Mouse (Mus musculus) heart, adult 9 months (tissue): ENCODE results near the gene Bckdhb.
A peak's percentile ranks its signal among the peaks of the same experiment; 100 is the strongest.
"Not testable (repeated sequence)": the region's sequence is repeated elsewhere in the genome, so short reads cannot be mapped to it uniquely, and the experiment has no call there.

Source experiments
- DNase-seq, 2 experiments: peaks; one replicate each; pipeline ENCODE4 v3.0.0; 2022; ENCODE audit warnings: low spot score in 2 of 2

The Bckdhb gene

DNA sequence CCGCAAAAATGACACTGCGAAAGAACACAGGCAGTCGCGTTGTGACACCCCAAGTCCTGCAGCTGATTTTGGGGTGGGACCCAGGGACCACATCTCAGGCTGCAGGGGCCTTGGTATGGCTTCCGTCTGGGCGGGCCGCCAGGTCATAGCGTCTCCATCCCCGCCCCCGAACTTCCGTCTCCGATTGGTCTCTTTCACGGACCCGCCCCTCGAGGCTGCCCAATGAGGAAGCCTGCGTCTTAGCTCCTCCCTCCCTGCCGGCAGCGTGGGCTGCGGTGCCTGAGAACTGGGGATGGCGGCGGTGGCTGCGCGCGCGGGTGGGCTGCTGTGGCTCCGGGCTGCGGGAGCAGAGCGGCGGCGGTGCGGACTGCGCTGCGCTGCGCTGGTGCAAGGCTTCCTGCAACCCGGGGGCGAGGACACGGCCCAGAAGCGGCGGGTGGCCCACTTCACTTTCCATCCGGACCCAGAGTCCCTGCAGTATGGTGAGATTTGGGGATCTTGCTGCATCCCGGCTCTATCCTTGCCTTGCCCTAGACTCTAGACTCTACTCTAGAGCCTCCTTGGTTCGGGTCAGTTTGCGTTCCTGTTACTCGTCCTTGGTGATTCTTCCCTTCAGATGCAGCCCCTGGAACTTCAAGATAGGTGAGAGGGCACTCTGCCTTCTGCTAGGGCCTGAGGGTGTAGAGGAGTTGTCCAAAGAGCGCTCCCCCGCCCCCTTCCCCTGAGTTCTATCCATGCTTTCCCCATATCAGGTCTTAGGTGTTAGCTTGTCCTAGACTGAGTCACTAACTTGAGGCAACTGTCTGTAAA is at the start of gene Bckdhb:
Bckdhb (plus strand) TSS at position 268 of the 810 bp plus-strand sequence.
- DNase-seq: peak; percentile 97

- DNase-seq: no peak
Measured at GRCm38 (mm10) chr9:83882191-83882590, 42.8 kb upstream of the Bckdhb start.

DNA sequence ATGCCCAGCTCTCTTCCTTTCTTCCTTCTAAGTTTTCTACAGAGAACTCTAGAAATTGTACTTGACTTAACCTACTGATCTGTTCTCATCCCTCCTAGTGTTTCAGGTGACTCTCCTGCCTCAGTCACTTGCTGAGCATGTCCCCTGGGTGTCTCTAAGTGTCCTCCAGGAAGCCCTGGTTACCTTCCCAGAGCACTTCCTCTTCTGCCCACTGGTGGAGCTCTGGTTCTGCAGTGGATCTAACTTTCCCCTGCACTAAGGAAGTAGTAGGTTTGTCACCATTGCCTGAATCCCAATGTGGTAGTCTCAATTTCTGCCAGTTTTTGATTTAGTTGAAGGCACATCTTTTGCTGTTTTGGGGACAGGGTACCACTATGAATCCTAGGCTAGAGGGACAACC is 38.8 kb upstream of the Bckdhb start:
- DNase-seq: no peak

DNA sequence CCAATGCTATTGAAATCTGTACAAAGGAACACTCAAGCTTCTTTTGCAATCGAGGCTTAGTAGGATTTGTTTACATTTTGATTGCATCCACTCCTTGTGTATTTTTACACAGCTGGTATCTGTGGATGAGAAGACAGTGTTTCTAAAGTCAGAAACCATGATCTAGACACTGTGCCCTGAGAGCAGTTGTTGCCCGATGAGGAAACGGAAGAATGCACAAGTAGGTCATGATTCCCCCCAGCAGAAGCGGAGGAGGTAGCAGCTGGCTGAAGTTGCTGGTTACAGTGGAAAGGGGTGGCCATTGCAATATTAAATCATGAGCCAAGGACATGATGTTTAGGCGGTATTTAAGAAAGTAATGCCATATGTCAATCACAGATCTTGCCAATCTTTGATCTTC is 36.7 kb upstream of the Bckdhb start:
- no peak for DNase-seq

DNA sequence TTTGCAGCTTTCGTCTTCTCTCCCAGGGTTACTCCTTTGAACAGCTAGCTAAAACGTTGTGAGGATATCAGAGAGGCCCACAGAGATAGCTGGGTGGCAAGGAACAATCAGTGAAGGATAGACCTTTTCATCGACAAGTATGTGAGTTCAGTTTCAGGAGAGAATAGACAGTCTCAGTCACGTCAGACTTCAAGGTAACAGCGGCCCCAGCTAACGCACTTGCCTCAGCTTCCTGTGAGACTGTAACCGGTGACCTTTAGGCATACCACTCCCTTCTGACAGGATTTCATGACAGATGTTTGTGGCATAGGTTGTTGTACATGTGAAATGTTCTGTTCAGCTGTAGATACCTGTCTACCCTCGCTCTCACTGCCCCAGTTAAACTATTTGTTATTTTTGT is 31.9 kb upstream of the Bckdhb start:
- no peak for DNase-seq

GRCm38 (mm10) chr9:83893767-83894330 is 31.1 kb upstream of the Bckdhb start:
- DNase-seq: no peak

DNA sequence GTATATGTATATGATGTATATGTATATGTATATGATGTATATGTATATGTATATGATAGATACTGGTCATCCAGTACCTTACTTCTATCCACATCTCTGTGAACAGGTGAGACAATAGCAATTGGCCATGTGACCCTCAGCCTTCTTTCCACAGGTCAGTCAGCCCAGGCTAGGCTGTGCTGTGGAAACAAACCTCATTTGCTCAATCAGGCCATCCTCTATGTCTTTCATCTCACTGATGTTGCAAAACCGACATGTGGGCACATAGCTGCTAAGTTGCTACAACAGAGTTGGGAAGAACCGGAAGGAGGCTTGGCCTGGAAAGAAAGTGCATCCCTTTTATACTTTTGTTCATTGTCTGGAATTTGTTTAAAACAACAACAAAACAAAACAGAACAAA is 22.9 kb upstream of the Bckdhb start:
- no peak for DNase-seq

GRCm38 (mm10) chr9:83905820-83906219 is 19.1 kb upstream of the Bckdhb start:
- DNase-seq: no peak

GRCm38 (mm10) chr9:83907017-83907416 is 17.9 kb upstream of the Bckdhb start:
- no peak for DNase-seq

DNA sequence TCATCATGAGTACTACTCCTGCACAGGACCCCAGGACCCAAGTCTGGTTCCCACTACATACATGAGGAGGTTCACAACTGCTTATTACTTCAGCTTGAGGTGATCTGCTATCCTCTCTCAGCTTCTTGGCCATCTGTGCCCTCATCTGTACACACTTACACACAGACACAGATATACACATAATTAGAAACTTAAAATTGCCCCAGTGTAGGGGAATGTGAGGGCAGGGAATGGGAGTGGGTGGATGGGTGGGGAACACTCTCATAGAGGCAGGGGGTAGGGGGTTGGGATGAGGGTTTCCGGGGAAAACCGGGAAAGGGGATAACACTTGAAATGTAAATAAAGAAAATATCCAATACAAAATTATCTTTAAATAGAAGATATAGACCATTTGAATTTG is 15.1 kb upstream of the Bckdhb start:
- DNase-seq: no peak

GRCm38 (mm10) chr9:83910926-83911325 is 14.0 kb upstream of the Bckdhb start:
- DNase-seq: no peak

DNA sequence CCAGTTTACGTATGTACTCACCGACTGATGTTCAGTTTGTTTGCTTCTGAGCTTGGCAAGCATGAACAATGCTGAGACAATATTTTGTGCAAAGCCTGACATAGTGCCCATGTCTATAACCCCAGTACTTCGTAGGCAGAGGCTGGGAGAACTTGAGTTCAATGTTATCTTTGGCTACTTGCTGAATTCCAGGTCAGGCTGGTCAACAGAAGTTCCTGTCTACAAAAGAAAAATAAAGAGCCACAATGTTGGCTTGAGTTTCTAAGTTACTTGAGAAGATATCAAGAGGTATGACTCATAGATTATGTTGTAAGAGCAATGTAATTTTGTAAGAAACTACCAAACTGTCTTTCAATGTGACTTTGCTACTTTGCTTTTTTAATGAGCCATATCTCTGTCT is 2.9 kb upstream of the Bckdhb start:
- no peak for DNase-seq

DNA sequence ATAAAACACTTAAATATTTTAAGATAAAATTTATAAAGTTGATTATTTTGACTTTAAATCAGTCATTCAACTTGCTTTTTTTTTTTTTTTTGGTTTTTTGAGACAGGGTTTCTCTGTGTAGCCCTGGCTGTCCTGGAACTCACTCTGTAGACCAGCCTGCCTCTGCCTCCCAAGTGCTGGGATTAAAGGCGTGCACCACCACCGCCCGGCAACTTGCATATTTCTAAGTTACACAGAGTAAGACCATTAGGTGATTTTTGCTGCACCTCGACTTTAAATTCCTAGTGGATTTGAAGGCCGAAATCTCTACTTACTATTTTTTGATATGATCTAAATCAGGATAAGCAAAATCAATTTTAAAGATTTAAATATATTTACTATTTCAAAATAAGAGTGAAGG is 589 bp upstream of the Bckdhb start:
- no peak for DNase-seq

DNA sequence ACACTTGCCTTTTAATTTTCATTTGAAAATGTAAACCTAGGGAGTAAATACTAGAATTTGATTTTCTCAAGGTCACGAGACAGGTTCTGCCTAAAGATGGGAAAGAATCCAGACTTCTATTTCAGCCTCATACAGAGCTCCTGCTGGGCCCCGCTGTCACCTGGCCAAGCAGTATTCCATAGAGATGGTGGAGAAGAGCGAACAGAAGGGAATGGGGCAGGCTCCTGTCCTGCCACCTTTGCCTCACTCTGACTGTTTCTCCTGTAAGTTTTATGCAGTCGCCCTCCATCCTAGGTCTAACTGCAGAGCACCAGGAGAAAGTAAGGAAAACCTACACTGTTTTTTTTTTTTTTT is 720 bp downstream of the Bckdhb start:
- DNase-seq: no peak

DNA sequence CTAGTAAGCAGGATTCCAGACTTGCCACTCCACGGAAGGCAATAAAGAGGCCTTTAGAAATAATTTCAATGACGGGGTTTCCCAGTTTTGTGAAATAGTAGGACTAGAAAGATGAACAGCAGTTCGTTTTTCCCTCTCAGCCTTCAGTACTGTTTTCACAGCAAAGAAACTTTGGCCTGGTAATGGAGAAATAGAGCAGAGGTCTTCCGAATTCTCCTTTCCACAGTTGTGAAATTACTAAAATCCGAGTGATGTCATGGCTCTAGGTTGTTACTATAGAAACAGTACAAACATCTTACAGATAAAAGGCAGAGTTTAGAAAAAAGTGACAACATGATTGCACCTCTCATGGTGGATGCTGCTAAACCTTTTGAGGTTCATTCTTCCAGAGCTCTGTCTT is 1.4 kb downstream of the Bckdhb start:
- no peak for DNase-seq

DNA sequence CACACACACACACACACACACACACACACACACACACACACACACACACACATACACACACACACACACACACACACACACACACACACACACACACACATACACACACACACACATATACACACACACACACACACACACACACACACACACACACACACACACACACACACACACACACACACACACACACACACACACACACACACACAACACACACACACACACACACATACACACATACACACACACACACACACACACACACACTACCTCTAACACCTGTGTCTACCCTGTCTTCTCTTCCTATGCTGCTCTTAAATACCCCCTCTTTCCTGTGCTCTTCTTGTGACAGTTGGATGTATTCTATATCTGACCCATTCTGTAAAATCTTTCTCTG is 14.6 kb downstream of the Bckdhb start:
- DNase-seq: not testable (repeated sequence)

DNA sequence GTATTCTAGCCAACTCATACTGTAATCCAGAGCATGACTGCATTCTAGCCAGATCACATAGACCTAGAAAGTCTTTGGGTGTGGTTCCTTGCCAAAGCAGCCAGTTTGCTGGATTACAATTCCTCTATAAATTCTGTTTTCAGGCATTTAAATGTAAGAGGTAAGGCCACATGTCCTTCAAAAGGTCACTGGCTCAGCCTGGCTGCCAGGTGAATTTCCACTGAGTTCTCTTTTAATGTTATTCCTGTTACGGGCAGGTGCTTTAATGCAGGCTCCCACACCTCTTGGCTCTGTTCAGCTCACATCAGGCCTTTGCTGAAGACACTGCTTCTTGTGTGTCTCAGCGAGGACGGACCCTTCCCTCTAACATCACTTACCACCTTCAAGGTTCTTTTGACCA is 15.1 kb downstream of the Bckdhb start:
- no peak for DNase-seq

GRCm38 (mm10) chr9:83940537-83941363 is 15.8 kb downstream of the Bckdhb start:
- DNase-seq: no peak

DNA sequence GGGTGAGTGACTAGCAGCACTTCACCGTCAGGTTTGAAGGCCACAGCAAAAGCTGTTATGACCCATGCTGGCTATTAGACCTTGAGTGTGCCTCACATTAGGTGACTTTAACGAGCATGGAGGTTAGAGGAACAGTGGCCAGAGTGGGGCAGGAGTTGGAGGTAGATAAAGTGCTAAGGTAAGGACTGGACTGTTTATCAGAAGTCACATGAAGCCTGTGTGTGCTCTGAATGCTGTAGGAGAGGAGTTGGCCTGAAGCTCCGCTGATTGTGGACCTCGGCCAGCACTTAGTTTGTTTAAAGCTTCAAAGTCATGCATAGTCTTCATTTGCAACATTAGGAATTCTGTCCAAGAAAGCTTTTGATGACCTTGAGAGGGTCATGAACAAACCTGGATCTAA is 26.4 kb downstream of the Bckdhb start:
- peak in 1 of 2 experiments; percentile 7 for DNase-seq

DNA sequence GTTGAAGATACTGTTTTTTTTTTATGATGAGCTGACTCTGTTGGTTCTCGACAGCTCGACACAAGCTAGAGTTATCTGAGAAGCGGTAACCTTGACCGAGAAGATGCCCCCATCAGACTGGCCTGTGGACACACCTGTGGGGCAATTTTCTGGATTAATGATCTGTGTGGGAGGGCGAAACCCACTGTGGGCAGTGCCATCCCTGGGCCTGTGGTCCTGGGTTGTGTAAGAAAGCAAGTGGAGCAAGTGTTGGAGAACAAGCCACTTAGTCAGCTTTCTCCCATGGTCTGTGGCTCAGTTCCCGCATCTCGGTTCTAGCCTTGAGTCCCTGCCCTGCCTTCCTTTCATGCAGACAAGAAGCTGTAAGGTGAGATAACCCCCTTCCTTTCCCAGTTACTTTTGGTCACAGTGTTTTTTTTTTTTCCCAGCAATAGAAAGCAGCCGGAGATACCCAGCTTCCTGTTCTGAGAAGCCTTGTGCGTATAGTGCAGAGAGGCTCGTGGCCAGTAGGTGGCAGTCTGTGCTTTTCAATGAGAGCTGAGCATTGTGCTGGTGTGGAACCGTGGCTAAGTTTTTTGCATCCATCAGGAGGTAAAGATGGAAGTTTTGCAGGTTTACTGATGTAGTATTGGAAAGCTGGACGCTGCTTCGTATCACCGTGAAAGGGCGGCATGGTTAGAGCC is 31.8 kb downstream of the Bckdhb start:
- DNase-seq: peak; percentile 34 to 70

DNA sequence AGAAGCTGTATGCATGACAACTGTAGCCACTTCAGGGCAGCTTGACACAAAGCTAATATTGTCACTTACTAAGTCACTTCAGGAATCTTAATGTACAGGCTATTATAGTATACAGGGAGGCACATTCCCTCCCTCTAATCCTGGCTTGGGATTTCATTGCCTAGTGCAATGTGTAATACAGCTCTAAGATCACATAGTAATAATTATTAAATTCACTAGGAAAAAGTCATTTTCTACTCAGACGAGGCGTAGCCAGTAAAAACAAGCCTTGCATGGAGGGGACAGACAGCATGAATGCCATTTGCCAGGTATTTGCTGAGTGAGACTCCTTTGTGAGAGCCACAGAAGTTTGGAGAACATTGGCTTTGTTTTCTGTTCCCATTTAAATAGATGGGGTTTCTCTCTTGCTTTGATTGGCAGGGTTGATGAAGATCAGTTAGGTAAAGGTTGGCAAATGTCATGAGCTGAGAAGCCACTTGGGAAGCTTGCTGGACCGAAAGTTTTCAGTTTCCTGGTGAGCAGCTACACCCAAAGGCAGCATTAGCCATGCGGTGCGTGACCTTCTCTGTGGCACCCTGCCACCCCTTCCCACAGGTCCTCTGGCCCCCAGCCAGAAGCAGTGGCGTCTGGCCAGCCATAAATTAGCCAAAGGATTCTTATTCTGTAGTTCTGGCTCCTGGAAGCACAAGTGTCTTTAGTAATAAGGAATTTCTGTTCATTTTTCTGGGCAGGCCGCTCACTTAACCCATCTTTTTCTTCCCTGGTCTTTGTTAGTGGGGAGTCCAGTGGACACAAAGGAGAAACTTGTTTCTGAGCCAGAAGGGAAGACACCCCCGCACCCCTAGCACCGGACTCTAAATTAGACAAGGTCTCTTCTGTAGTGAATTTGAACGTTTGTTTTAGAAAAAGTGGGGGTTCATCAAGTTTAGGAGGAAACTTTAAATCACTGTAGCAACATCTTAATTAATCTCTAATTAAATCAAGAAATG is 37.4 kb downstream of the Bckdhb start:
- peak; percentile 18 to 62 for DNase-seq
